Mouse (Mus musculus): ENCODE data around the gene Sall1. TPM values are rescaled to one million over a fixed set of nuclear protein-coding genes. Genes with fewer than 3 reads are reported as not detected.
A peak's percentile ranks its signal among the peaks of the same experiment; 100 is the strongest.

The Sall1 gene
- polyA plus RNA-seq, 1 experiment from 2014 or later = 17.9 TPM

DNA sequence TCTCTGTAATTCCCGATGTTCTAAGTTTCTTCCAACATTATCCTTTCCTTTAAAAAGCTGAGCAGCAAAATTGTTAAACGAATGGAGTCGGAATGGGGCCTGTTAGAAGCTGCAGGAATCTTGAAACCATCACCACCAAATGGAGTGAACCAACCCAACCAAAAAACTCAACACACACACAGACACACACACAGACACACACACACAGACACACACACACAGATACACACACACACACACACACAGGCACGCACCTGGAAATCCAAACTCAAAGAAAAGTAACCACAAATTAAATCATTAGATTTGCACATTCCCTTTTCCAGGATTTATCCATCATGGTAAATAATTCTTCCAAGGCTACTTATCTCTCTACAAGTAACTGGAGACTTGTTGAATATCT is 5.0 kb downstream of the Sall1 start:
- Histone ChIP-seq H3K4me3 (replicated peaks) (peak overlapping the region; percentile 78), H3K4me1 (replicated peaks) (peaks cover 35% of the 10 kb centered on the region), H3K9ac (replicated peaks) (peak overlapping the region; percentile 52), H3K4me2 (peak overlapping the region; percentile 79), H3K9me3 (no peaks in the 10 kb centered on the region), H3K27ac (peak overlapping the region; percentile 73; the same call in 1 of the 2 replicates), H3K27me3 (peaks cover 13% of the 10 kb centered on the region; the same call in 1 of the 2 replicates), H3K36me3 (no peaks in the 10 kb centered on the region)
- no peak for ATAC-seq (ENCODE audit: insufficient number of reproducible peaks, insufficient read depth, low FRiP score, low TSS enrichment, low read depth)
- 41% methylated on average over 4 of the region's 4 CpGs for WGBS

DNA sequence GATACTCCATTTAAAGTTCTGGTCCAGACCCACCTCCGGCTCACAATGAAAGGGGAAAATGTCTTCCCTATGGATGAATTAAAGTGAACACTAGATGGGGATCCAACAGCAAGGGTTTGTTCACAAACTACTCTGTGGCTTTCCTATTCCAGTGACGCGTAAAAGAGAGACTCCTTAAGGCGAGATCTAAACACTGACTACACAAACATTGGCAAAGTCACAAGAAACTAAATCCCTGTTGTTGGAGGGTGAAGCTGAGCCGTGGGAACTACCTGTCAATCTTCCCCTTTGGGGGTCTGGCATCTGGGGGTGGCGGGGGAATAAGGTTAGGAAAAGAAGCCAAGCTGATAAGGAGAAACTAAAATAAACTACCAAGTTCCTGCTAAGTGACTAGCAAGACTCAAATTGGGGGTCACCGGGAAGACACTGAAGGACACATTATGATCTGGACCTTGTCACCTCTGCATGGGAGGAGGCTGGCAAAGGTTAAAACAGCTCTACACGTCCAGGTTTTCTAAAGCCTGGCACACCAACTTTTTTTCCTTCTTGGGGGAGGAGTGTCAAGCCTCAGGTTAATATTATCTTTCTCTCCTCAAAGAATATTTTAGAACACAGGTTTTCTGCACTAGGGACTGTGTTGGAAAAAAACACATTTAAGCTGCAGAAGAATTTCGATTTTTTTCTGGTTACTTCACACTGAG is 6.3 kb downstream of the Sall1 start:
- H3K27me3 ChIP-seq = peaks cover 11% of the 10 kb centered on the region; the same call in 1 of the 2 replicates
- no peaks in the 10 kb centered on the region for H3K9me3 ChIP-seq
- peaks cover 7% of the 10 kb centered on the region for H3K36me3 ChIP-seq
- peaks cover 40% of the 10 kb centered on the region for H3K4me1 ChIP-seq (replicated peaks)
- H3K27ac ChIP-seq = peak overlapping the region; percentile 63
- no peak for ATAC-seq (ENCODE audit: insufficient number of reproducible peaks, insufficient read depth, low FRiP score, low TSS enrichment, low read depth)
- H3K4me2 ChIP-seq = peak overlapping the region; percentile 79
- peak overlapping the region; percentile 26 for H3K4me3 ChIP-seq (replicated peaks)
- peak overlapping the region; percentile 61 for H3K9ac ChIP-seq (replicated peaks)
- WGBS = 12% methylated on average over 9 of the region's 9 CpGs

DNA sequence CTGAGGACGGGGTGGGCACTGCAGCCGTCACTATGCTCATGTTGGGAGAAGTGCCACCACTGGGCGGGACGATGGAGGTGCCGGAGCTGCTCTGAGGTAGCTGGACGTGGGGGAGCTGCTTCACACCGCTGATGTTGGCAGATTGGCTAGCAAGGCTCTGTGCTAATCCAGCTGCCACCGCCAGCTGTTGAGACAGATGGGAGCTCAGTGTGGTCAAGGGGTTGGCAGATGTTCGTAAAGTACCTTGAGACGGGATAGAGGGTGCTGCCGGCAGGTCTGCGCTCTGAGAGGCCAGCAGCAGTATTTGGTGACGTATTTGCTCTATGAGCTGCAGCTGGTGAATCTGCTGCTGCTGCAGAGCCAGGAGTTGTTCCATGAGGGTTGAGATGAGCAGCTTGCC is 11.6 kb downstream of the Sall1 start:
- no peak overlapping the region for H3K27ac ChIP-seq
- no peaks in the 10 kb centered on the region for H3K9me3 ChIP-seq
- H3K4me3 ChIP-seq (replicated peaks) = no peak overlapping the region
- H3K27me3 ChIP-seq = peaks cover 20% of the 10 kb centered on the region; the same call in 1 of the 2 replicates
- H3K4me1 ChIP-seq (replicated peaks) = peaks cover 65% of the 10 kb centered on the region
- peaks cover 54% of the 10 kb centered on the region for H3K36me3 ChIP-seq
- no peak overlapping the region for H3K4me2 ChIP-seq
- WGBS = 78% methylated on average over 13 of the region's 13 CpGs
- no peak for ATAC-seq (ENCODE audit: insufficient number of reproducible peaks, insufficient read depth, low FRiP score, low TSS enrichment, low read depth)
- no peak overlapping the region for H3K9ac ChIP-seq (replicated peaks)

DNA sequence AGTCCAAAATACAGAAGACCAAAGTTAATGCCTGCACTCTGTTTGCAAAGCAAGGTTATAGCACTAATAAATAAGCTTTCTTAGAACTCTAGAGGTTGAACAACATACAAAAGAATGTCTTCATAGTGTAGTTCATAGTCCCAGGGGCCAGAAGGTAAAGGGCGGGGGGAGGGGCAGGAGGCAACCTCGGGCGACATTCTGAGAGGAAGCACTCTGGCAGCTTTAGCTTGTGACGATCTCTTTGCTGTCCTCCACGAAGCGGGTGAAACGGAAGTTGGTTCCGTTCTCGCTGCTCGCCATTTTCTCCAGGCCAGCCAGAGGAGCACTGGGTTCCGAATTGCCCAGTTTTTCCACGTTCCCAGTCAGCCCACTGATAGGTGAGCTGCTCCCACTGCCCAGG is 15.8 kb downstream of the Sall1 start:
- WGBS = 63% methylated on average over 12 of the region's 12 CpGs
- H3K27ac ChIP-seq = 0 out of 2 replicates have a peak overlapping the region, but pooled peaks have one; percentile 56
- H3K27me3 ChIP-seq = peaks cover 40% of the 10 kb centered on the region
- ATAC-seq (ENCODE audit: insufficient number of reproducible peaks, insufficient read depth, low FRiP score, low TSS enrichment, low read depth) = no peak
- H3K36me3 ChIP-seq = peaks cover 52% of the 10 kb centered on the region
- peaks cover 55% of the 10 kb centered on the region for H3K4me1 ChIP-seq (replicated peaks)
- no peak overlapping the region for H3K9ac ChIP-seq (replicated peaks)
- H3K4me3 ChIP-seq (replicated peaks) = no peak overlapping the region
- H3K4me2 ChIP-seq = no peak overlapping the region
- H3K9me3 ChIP-seq = no peaks in the 10 kb centered on the region

DNA sequence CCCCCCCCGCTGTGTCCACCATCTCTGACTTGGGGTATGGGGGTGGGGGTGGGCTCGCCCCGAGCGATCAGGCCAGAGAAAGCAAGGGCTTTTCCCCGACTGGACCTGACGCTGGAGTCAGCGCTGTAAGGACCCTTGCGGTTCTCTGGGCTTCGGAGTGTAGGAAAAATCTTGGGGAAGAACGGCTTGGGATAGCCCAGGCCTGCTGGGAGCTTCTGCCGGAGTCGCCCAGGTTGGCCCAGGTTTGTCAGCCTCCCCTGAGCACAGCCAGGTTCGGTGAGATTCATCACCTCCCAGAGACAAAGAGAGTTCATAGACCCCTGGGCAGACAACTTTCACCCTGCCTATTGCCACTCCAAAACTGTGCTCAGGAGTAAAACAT is 17.8 kb downstream of the Sall1 start:
- Histone ChIP-seq H3K4me3 (replicated peaks) (peak overlapping the region; percentile 36), H3K27me3 (peaks cover 30% of the 10 kb centered on the region), H3K9ac (replicated peaks) (peak overlapping the region; percentile 57), H3K4me1 (replicated peaks) (peaks cover 50% of the 10 kb centered on the region), H3K27ac (no peak overlapping the region), H3K36me3 (peaks cover 31% of the 10 kb centered on the region), H3K9me3 (no peaks in the 10 kb centered on the region), H3K4me2 (peak overlapping the region; percentile 69)
- ATAC-seq (ENCODE audit: insufficient number of reproducible peaks, insufficient read depth, low FRiP score, low TSS enrichment, low read depth) = no peak
- 11% methylated on average over 13 of the region's 13 CpGs for WGBS

DNA sequence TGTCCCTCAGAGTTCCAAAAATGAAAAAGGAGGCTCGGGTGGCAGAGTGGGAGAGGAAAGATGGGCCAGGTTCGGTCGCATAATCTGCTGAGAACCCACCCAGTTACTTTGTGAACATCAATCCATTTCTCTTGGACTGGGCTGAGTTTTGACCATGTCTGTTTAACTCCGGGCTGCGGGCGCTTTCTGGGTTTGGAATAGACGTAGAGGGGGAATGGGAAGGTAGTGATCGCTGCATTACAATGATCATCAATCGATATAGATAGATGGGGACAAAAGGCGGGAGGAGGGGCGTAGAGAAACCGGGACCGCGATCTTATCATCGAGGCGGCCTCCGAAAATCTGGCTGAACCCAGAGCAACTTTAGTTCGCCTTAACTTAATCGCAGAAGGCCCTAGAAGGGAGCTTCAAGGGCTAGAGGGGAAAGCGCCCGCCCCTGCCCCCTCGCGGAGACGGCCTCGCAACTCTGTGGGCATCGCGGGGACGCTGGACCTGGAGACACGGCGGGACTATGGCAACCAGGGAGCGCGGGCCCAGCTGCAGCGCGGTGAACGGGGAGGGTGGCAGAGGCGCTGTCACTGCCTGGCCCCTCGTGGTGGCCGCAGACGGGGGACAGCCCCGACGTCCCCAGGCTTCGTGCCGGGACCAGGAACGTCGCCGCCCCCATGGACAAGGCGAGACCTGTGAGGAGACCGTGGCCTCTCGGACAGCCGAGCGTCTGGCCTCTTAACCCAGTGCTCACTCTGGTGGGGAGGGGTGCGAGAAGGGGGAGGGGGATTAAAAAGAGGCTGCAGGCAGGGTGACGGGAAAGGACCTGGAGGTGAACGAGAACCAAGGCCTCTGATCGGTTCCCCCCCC is 18.5 kb downstream of the Sall1 start:
- Histone ChIP-seq H3K27me3 (peaks cover 30% of the 10 kb centered on the region), H3K4me3 (replicated peaks) (peak overlapping the region; percentile 36), H3K4me1 (replicated peaks) (peaks cover 55% of the 10 kb centered on the region), H3K36me3 (peaks cover 25% of the 10 kb centered on the region), H3K9me3 (no peaks in the 10 kb centered on the region), H3K27ac (peak overlapping the region; percentile 45; the same call in 1 of the 2 replicates), H3K4me2 (peak overlapping the region; percentile 69), H3K9ac (replicated peaks) (peak overlapping the region; percentile 57)
- ATAC-seq (ENCODE audit: insufficient number of reproducible peaks, insufficient read depth, low FRiP score, low TSS enrichment, low read depth) = peak; percentile 54; the same call in 1 of the 2 replicates
- 5% methylated on average over 55 of the region's 55 CpGs for WGBS

DNA sequence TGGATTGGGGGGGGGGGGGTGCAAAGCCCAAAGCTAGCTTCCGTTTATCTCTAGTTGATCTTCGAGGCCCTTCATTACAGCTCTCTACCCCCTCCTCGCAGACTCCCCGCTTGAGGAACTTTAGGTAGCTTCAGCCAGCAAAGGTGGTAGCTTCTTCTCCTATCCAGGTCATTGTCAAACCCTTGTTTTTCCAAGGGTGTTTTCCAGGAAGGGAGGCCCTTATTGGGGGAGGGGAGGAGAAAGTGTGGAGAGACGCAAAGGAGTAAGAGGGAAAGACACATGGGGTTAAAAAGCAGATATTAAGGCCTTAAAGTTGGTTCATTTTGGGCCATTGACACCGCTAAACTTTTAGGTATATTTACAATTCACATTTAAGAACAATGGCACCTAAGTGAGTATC is 19.2 kb downstream of the Sall1 start:
- 23% methylated on average over 6 of the region's 6 CpGs for WGBS
- peaks cover 51% of the 10 kb centered on the region for H3K4me1 ChIP-seq (replicated peaks)
- H3K9ac ChIP-seq (replicated peaks) = no peak overlapping the region
- H3K9me3 ChIP-seq = no peaks in the 10 kb centered on the region
- peaks cover 27% of the 10 kb centered on the region for H3K27me3 ChIP-seq
- ATAC-seq (ENCODE audit: insufficient number of reproducible peaks, insufficient read depth, low FRiP score, low TSS enrichment, low read depth) = no peak
- 0 out of 2 replicates have a peak overlapping the region, but pooled peaks have one; percentile 23 for H3K27ac ChIP-seq
- no peak overlapping the region for H3K4me2 ChIP-seq
- H3K36me3 ChIP-seq = peaks cover 18% of the 10 kb centered on the region
- H3K4me3 ChIP-seq (replicated peaks) = no peak overlapping the region

DNA sequence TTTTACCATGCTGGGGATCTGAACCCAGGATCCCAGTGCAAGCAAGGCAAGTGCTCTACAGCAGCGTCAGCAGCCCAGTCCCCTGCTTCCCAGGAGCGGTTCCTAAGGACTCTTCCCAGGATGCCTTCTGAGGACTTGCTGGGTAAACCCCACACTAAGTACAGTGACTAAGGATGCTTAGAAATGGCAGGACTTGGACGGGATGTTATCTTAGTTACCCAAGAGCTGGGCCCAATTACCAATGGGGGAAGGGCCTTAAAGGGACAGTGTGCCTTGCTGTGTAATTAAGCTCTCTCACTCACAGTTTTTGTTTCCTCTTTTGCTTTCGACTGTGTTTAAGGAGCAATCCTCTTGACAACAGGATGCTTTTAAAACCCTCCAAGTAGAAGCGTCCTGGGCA is 22.8 kb downstream of the Sall1 start:
- H3K36me3 ChIP-seq = no peaks in the 10 kb centered on the region
- no peak overlapping the region for H3K27ac ChIP-seq
- no peak overlapping the region for H3K4me2 ChIP-seq
- no peak overlapping the region for H3K9ac ChIP-seq (replicated peaks)
- WGBS = 13% methylated on average over 5 of the region's 5 CpGs
- ATAC-seq (ENCODE audit: insufficient number of reproducible peaks, insufficient read depth, low FRiP score, low TSS enrichment, low read depth) = no peak
- no peak overlapping the region for H3K4me3 ChIP-seq (replicated peaks)
- peaks cover 26% of the 10 kb centered on the region for H3K4me1 ChIP-seq (replicated peaks)
- peaks cover 19% of the 10 kb centered on the region for H3K27me3 ChIP-seq
- H3K9me3 ChIP-seq = no peaks in the 10 kb centered on the region

DNA sequence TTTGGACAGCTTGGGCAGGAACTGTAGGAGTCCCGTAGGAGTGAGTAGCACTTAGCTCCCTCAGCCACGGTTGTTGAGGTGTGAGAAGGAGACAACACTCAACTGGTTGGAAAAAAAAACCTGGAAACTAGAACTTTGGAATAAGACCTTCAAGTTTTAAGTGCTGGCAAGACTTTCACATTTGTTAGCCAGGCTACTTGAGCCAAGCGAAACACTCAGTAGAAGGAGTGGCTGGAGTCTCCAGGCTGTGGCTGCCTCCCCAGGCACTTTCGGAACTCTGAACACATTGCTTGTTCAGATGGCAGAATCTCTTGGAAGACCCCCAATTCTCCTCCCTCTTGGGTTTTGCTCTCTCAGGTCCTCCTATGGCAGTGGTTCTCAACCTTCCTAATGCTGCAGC is 26.1 kb downstream of the Sall1 start:
- no peak for ATAC-seq (ENCODE audit: insufficient number of reproducible peaks, insufficient read depth, low FRiP score, low TSS enrichment, low read depth)

DNA sequence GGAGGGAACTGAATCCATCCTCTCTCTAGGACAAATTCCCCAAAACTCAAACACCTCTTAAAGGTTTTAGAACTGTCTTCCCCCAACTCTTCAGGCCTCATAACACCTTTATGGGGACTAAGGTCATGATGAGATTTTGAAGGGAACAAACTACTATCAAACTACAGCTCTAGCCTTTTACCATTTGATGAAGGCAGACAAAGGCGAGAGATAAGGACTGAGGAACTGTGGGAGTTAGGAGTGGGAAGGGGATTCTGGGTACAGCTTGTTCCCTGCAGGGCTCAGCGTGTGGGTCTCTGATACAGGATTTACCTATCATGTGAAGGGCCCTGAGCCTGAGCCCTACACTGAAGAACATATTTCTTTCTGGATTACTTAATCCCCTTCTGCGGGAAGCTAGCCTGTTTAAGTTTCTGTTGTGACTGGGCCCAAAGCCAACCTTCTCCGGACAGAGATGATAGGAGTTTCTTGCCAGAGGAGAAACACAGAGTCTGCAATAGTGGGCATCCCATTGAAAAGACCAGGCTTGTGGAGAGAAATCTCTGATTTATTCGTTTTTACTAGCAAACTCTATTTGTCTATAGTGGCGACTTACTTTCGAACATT is 27.4 kb downstream of the Sall1 start:
- Histone ChIP-seq H3K27ac (no peak overlapping the region), H3K9me3 (no peaks in the 10 kb centered on the region), H3K27me3 (peaks cover 6% of the 10 kb centered on the region), H3K4me3 (replicated peaks) (no peak overlapping the region), H3K4me2 (no peak overlapping the region), H3K9ac (replicated peaks) (no peak overlapping the region), H3K36me3 (no peaks in the 10 kb centered on the region), H3K4me1 (replicated peaks) (peaks cover 12% of the 10 kb centered on the region)
- ATAC-seq (ENCODE audit: insufficient number of reproducible peaks, insufficient read depth, low FRiP score, low TSS enrichment, low read depth) = no peak
- WGBS = 88% methylated on average over 7 of the region's 7 CpGs

More for the DNA sequence above, 26.1 kb downstream of the Sall1 start:
- Histone ChIP-seq H3K9me3 (no peaks in the 10 kb centered on the region), H3K4me3 (replicated peaks) (no peak overlapping the region), H3K4me1 (replicated peaks) (peaks cover 8% of the 10 kb centered on the region), H3K36me3 (no peaks in the 10 kb centered on the region), H3K27me3 (peaks cover 4% of the 10 kb centered on the region), H3K9ac (replicated peaks) (no peak overlapping the region), H3K27ac (no peak overlapping the region), H3K4me2 (no peak overlapping the region)
- WGBS = 76% methylated on average over 4 of the region's 4 CpGs

DNA sequence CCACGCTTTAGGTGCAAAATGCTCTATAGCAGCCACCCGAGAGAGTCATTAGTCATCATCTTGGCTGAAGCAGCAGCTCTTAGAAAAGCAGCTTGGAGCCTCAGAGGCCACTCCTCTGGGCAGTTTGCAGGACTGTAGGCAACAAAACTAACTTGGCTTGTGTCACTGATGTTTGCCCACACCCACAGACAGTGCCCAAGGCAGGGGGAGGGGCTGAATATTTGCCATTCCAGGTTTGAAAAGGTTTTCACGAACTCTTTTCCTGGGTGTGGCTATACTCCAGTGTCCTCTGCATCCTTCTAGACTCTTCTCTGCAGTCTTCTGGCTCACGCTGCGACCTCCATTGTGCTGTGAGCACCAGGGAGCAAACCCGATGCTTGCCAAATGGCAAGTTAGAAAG is 28.4 kb downstream of the Sall1 start:
- Histone ChIP-seq H3K4me3 (replicated peaks) (no peak overlapping the region), H3K4me2 (no peak overlapping the region), H3K4me1 (replicated peaks) (peaks cover 4% of the 10 kb centered on the region; the same call in 1 of the 2 replicates), H3K27ac (no peak overlapping the region), H3K36me3 (no peaks in the 10 kb centered on the region), H3K27me3 (peaks cover 6% of the 10 kb centered on the region), H3K9ac (replicated peaks) (no peak overlapping the region), H3K9me3 (no peaks in the 10 kb centered on the region)
- 66% methylated on average over 6 of the region's 6 CpGs for WGBS
- no peak for ATAC-seq (ENCODE audit: insufficient number of reproducible peaks, insufficient read depth, low FRiP score, low TSS enrichment, low read depth)
